Mouse (Mus musculus) small intestine, adult 2 months (tissue): ENCODE measurements around the gene Ankfy1. TPM values are rescaled to one million over a fixed set of nuclear protein-coding genes. Genes with fewer than 3 reads are reported as not detected.

ENCODE experiments used
- H3K27ac ChIP-seq: fragments of 200-500 bp; 2 replicates; pipeline ENCODE4 v1.5.1; 2012; ENCODE audit warnings: low read depth, low read length, control low read depth, inconsistent platforms; ENCODE audit not compliant: insufficient read depth
- H3K27me3 ChIP-seq: fragments of 200-500 bp; 2 replicates; pipeline ENCODE4 v1.6.1; 2012; ENCODE audit warnings: mild to moderate bottlenecking, moderate library complexity, low read length, inconsistent platforms; ENCODE audit not compliant: control insufficient read depth, insufficient read depth
- H3K36me3 ChIP-seq: fragments of 200-500 bp; 2 replicates; pipeline ENCODE4 v1.6.1; 2012; ENCODE audit warnings: mild to moderate bottlenecking, low read length, control low read depth, inconsistent platforms; ENCODE audit not compliant: control insufficient read depth, insufficient read depth
- H3K4me1 ChIP-seq: fragments of 200-500 bp; 2 replicates; pipeline ENCODE4 v1.6.1; 2012; ENCODE audit warnings: low read length, inconsistent platforms, mixed read lengths; ENCODE audit not compliant: control insufficient read depth, insufficient read depth, insufficient read length
- H3K4me3 ChIP-seq: fragments of 200-500 bp; 2 replicates; pipeline ENCODE4 v1.5.1; 2012; ENCODE audit warnings: low read depth, mild to moderate bottlenecking, control low read depth, inconsistent platforms, low read length, moderate library complexity
- CTCF ChIP-seq: fragments of 200-500 bp; IDR thresholded peaks from 2 replicates; pipeline ENCODE4 v1.5.1; 2012; ENCODE audit warnings: low read depth, mild to moderate bottlenecking, control low read depth, inconsistent platforms, low read length, moderate library complexity, mixed read lengths; ENCODE audit not compliant: insufficient replicate concordance, insufficient read length; ENCODE audit errors: extremely low read depth
- POLR2A ChIP-seq: fragments of 200-500 bp; IDR thresholded peaks from 2 replicates; pipeline ENCODE4 v1.6.1; 2012; ENCODE audit warnings: low read depth, mild to moderate bottlenecking, control low read depth, inconsistent platforms, low read length, moderate library complexity
- WGBS: fragments of 180-500 bp; shearing (Covaris S2); methylation state at CpG from one replicate; pipeline ENCODE4 v1.1.7; 2018; 5-methylcytosine and 5-hydroxymethylcytosine counted together
- polyA plus RNA-seq: library from polyadenylated mRNA; depleted of rRNA; stranded (reverse); fragments of >200 nt; gene quantifications from 2 replicates; pipeline ENCODE4 v1.2.3, GENCODE M21; 2012

The Ankfy1 gene
- polyA plus RNA-seq, 1 experiment: 28.7 TPM

DNA sequence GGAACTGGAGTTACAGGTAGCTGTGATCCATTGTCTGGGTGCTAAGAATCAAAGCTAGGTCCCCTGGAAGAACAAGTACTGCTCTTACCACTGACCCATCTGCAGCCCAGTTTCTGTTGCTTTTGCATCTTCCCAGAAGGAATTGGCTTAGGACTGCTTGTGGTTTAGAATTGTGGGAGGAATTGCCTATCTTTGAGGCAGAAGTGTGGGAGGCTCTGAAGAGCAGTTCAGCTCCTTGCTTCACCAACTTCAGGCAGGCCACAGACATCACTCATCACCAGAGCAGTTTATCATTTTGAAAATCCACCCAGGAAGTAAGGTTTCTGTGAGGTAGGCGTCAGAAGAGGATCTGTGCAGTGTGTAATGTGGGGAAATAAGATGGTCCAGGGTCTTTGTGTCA, 49.2 kb downstream of the Ankfy1 start:
- Histone ChIP-seq H3K4me1 (peaks cover 3% of the 10 kb centered on the region; the same call in 1 of the 2 replicates), H3K4me3 (no peak overlapping the region), H3K27me3 (no peaks in the 10 kb centered on the region), H3K27ac (no peak overlapping the region), H3K36me3 (peaks cover 53% of the 10 kb centered on the region)
- no peak for TF ChIP-seq CTCF
- no peak for TF ChIP-seq POLR2A
- WGBS: 92% methylated on average over 1 of the region's 1 CpGs

- H3K4me3 ChIP-seq: no peak overlapping the region
- TF ChIP-seq CTCF (no peak), POLR2A (no peak)
- 44% methylated on average over 2 of the region's 2 CpGs for WGBS
Observed at GRCm38 (mm10) chr11:72751956-72752355, 62.1 kb downstream of the Ankfy1 start.

DNA sequence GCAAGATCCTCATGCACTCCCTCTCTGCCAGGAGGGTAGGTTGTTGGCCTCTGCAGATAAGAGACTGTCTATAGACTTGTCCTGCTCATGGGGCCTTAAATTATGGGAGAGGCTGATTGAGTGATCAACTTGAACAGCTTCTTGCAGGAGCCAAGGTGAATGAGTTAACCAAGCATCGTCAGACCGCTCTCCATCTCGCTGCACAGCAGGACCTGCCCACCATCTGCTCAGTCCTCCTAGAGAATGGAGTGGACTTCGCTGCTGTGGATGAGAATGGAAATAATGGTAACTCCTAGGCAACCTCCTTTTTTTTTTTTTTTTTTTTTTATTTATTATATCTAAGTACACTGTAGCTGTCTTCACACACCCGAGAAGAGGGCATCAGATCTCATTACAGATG, 68.5 kb downstream of the Ankfy1 start:
- Histone ChIP-seq H3K4me1 (no peaks in the 10 kb centered on the region), H3K36me3 (peaks cover 83% of the 10 kb centered on the region), H3K4me3 (no peak overlapping the region), H3K27me3 (no peaks in the 10 kb centered on the region), H3K27ac (no peak overlapping the region)
- 95% methylated on average over 5 of the region's 5 CpGs for WGBS
- TF ChIP-seq POLR2A (no peak), CTCF (no peak)

More at GRCm38 (mm10) chr11:72751956-72752355, 62.1 kb downstream of the Ankfy1 start:
- Histone ChIP-seq H3K27ac (no peak overlapping the region), H3K36me3 (peaks cover 80% of the 10 kb centered on the region), H3K27me3 (no peaks in the 10 kb centered on the region), H3K4me1 (no peaks in the 10 kb centered on the region)

DNA sequence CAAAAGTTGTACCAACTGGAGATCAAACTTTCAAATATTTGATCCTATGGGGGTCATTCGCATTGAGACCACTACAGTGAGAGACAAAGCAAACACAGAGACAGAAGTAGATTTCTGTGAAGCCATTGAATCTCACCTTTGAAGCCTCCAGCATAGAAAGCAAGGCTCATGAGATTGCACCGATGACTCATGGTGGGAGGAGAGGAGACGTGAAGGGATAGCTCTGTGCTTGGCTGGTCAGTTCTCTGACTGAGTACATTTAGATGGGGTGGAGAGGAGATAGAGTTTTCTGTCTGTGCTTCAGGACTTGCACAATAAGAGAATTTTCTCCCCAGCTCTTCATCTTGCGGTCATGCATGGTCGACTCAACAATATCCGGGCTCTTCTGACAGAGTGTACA, 69.8 kb downstream of the Ankfy1 start:
- Histone ChIP-seq H3K4me1 (no peaks in the 10 kb centered on the region), H3K27me3 (no peaks in the 10 kb centered on the region), H3K36me3 (peaks cover 84% of the 10 kb centered on the region), H3K4me3 (no peak overlapping the region), H3K27ac (no peak overlapping the region)
- WGBS: 90% methylated on average over 6 of the region's 6 CpGs
- no peak for TF ChIP-seq CTCF
- TF ChIP-seq POLR2A: no peak

DNA sequence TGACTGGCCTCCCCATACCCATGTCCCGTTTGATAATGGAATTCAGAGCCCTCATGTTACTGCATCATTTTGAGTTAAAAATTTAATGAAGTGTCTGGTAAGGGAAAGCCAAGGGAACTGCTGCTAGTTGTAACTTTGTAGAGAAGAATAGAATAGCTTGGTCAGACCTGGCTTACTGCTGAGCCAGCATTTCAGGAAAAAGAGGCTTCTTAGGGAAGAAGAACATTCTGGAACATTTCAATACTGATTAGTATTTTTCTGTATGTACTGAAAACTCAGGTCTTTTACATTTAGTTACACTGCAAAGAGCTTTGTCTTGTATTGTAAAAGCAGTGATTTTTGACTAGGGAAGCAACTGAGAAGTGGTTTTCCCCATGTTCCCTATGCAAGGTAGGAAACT, 71.0 kb downstream of the Ankfy1 start:
- Histone ChIP-seq H3K27me3 (no peaks in the 10 kb centered on the region), H3K4me1 (no peaks in the 10 kb centered on the region), H3K4me3 (no peak overlapping the region), H3K27ac (no peak overlapping the region), H3K36me3 (peaks cover 78% of the 10 kb centered on the region)
- whole genome bisulfite sequencing: 78% methylated on average over 1 of the region's 1 CpGs
- TF ChIP-seq CTCF: no peak
- TF ChIP-seq POLR2A: no peak

- no peak for TF ChIP-seq CTCF
- WGBS: 60% methylated on average over 4 of the region's 4 CpGs
- Histone ChIP-seq H3K36me3 (peaks cover 59% of the 10 kb centered on the region), H3K27ac (no peak overlapping the region), H3K4me3 (no peak overlapping the region), H3K4me1 (0 out of 2 replicates have a peak, but pooled peaks cover 2% of the 10 kb centered on the region), H3K27me3 (no peaks in the 10 kb centered on the region)
Observed at GRCm38 (mm10) chr11:72764270-72764669, 74.5 kb downstream of the Ankfy1 start.

DNA sequence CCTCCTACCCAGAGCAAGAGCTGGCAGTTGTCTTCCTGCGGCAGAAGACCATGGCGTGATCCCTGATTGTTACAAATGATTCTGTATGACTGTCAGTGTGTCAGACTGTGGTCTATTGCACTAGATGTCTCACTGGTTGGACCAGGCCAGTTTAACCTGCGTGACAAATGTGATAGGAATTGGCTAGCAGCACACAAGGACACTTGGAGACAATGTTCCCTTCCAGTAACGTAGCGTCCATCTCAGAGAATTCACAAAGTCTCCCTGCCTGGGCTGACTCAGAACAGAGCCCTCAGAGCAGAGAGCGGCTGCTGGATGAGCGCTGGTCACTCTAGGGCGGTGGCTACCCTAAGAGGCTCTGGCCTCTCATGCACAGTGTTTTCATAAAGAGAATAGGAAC, 77.9 kb downstream of the Ankfy1 start:
- no peak overlapping the region for H3K27ac ChIP-seq
- no peaks in the 10 kb centered on the region for H3K27me3 ChIP-seq
- 90% methylated on average over 8 of the region's 8 CpGs for WGBS
- H3K4me1 ChIP-seq: 0 out of 2 replicates have a peak, but pooled peaks cover 2% of the 10 kb centered on the region
- no peak overlapping the region for H3K4me3 ChIP-seq
- TF ChIP-seq CTCF (no peak), POLR2A (no peak)
- H3K36me3 ChIP-seq: peaks cover 30% of the 10 kb centered on the region
